Mouse (Mus musculus) bone marrow, adult 2 months (tissue): ENCODE measurements around the gene Vgll4. TPM values are rescaled to one million over a fixed set of nuclear protein-coding genes. Genes with fewer than 3 reads are reported as not detected.

Experiments used
- H3K27ac ChIP-seq: fragments of 200-500 bp; 2 replicates; pipeline ENCODE4 v1.5.1; 2012; ENCODE audit warnings: low read depth, mild to moderate bottlenecking, control low read depth, inconsistent platforms, low read length; ENCODE audit not compliant: control insufficient read depth, poor library complexity, insufficient read depth
- H3K4me1 ChIP-seq: fragments of 200-500 bp; 2 replicates; pipeline ENCODE4 v1.6.1; 2011; ENCODE audit warnings: low read length; ENCODE audit not compliant: control insufficient read depth, insufficient read depth
- H3K4me3 ChIP-seq: fragments of 200-500 bp; replicated peaks from 2 replicates; pipeline ENCODE3; 2011; ENCODE audit warnings: mild to moderate bottlenecking, low read depth, low read length, control low read depth; ENCODE audit not compliant: control insufficient read depth
- CTCF ChIP-seq: fragments of 200-500 bp; IDR thresholded peaks from 2 replicates; pipeline ENCODE4 v1.5.1; 2011; ENCODE audit warnings: low read length, control low read depth; ENCODE audit not compliant: control insufficient read depth, insufficient read depth
- POLR2A ChIP-seq: fragments of 200-500 bp; IDR thresholded peaks from 2 replicates; pipeline ENCODE4 v1.6.1; 2011; ENCODE audit warnings: low read depth, mild to moderate bottlenecking, control low read depth, low read length, borderline replicate concordance; ENCODE audit not compliant: control insufficient read depth
- WGBS: fragments of 180-500 bp; shearing (Covaris S2); methylation state at CpG from one replicate; pipeline ENCODE4 v1.1.7; 2018; 5-methylcytosine and 5-hydroxymethylcytosine counted together
- polyA plus RNA-seq: library from polyadenylated mRNA; stranded (reverse); fragments of >200 nt; gene quantifications from 2 replicates; pipeline ENCODE4 v1.2.4, GENCODE M21; 2011; ENCODE audit warnings: low replicate concordance; ENCODE audit not compliant: missing spikeins, insufficient read depth, insufficient read length

Gene Vgll4
- polyA plus RNA-seq, 1 experiment = 9.9 TPM

- no peak overlapping the region for H3K27ac ChIP-seq
- H3K4me1 ChIP-seq = peaks cover 6% of the 10 kb centered on the region
- TF ChIP-seq CTCF (no peak), POLR2A (no peak)
- no peak overlapping the region for H3K4me3 ChIP-seq
- 32% methylated on average over 7 of the region's 7 CpGs for WGBS
These were observed 129.8 kb downstream of the Vgll4 start for GRCm38 (mm10) chr6:114840012-114840411.

- WGBS = 78% methylated on average over 4 of the region's 4 CpGs
- TF ChIP-seq POLR2A = no peak
- no peak for TF ChIP-seq CTCF
- Histone ChIP-seq H3K4me1 (peaks cover 6% of the 10 kb centered on the region), H3K4me3 (no peak overlapping the region), H3K27ac (no peak overlapping the region)
These were observed 130.9 kb downstream of the Vgll4 start for GRCm38 (mm10) chr6:114838872-114839271.

DNA sequence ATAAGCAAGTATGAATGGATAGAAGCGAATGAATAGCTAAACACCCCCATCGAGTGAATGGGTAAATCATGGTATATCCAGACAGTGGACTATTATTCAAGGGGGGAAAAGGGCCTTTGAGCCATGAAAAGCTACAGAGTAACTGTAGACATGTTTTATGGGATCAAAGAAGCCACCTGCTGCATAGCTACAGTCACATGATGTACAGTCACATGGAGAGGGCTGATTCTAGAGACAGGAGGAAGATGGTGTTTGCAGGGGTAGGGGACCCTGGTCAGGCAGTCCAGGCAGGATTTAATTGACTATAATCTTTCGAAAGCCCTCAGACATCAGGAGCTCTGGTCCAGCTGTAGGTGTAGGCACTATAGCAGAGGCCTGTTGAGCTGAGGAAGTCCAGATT lies 133.4 kb downstream of the Vgll4 start:
- Histone ChIP-seq H3K4me1 (peaks cover 6% of the 10 kb centered on the region), H3K27ac (no peak overlapping the region), H3K4me3 (no peak overlapping the region)
- TF ChIP-seq POLR2A (no peak), CTCF (no peak)
- WGBS = 83% methylated on average over 3 of the region's 3 CpGs

DNA sequence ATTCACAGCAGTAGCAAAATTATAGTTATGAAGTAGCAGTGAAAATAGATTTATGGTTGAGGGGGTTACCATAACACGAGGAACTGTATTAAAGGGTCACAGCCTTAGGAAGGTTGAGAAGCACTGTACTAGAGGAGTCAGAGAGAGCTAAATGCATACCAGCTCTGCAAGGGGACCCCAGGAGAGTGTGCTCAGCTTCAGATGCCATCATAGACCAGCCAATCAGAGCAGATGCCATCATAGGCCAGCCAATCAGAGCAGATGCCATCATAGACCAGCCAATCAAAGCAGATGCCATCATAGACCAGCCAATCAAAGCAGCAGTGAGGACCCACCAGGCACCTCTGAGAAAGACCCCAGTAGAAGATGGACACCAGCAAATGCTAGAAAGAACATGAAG lies 134.0 kb downstream of the Vgll4 start:
- H3K4me1 ChIP-seq = peaks cover 6% of the 10 kb centered on the region
- no peak overlapping the region for H3K27ac ChIP-seq
- 83% methylated on average over 1 of the region's 1 CpGs for WGBS
- no peak overlapping the region for H3K4me3 ChIP-seq
- TF ChIP-seq POLR2A (no peak), CTCF (no peak)

DNA sequence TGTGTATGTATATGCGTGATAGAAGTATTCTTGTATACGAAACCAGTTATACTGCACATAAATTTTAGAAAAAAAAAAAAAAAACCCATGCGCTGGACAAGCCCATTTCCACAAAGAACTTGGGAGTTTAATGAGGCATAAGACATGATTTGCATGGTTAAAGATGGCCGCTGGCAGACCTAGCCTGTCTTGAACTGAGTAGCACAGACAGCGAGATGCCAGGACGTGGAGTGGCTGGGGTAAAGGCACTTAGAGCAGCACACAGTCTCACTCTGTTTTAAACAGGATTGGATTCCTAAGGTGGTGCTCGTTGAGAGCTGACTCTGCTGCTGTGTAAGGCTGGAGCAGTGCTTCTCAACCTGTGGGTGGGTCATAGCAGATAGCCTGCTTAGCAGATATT lies 134.4 kb downstream of the Vgll4 start:
- peaks cover 4% of the 10 kb centered on the region for H3K4me1 ChIP-seq
- H3K4me3 ChIP-seq = no peak overlapping the region
- 87% methylated on average over 7 of the region's 7 CpGs for WGBS
- no peak overlapping the region for H3K27ac ChIP-seq
- TF ChIP-seq CTCF = no peak
- no peak for TF ChIP-seq POLR2A

DNA sequence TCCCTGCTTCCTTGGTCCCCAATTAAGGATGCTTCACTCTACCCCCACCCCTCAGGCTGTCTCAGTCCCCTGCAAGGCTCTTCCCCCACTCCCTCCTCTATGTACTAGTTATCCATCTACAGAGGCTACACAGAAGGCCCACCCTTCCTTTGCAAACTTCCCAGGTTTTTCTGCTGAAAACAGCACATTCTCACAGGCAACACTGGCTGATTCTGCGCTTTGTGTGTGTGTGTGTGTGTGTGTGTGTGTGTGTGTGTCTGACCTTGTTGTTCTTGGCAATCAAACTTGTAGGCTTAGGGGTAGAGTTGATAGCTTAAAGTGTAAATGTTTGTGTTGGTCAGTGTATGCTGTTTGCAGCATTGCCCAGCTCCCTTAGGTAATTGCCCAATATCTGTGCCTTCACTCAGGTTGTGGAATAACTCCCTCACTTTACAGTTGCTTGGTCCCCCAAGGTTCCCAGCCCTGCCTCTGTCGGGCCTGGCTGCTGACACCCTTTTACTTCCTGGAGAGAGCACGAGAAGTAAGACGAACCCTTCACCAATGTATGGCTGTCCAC lies 135.9 kb downstream of the Vgll4 start:
- Histone ChIP-seq H3K4me1 (peaks cover 1% of the 10 kb centered on the region), H3K27ac (no peak overlapping the region), H3K4me3 (no peak overlapping the region)
- WGBS = 57% methylated on average over 4 of the region's 4 CpGs
- TF ChIP-seq CTCF (no peak), POLR2A (no peak)

GRCm38 (mm10) chr6:114833058-114833685 lies 136.6 kb downstream of the Vgll4 start:
- Histone ChIP-seq H3K27ac (no peak overlapping the region), H3K4me1 (no peaks in the 10 kb centered on the region), H3K4me3 (no peak overlapping the region)
- no peak for TF ChIP-seq POLR2A
- no peak for TF ChIP-seq CTCF
- WGBS = 76% methylated on average over 9 of the region's 9 CpGs

GRCm38 (mm10) chr6:114831807-114832206 lies 138.0 kb downstream of the Vgll4 start:
- H3K27ac ChIP-seq = no peak overlapping the region
- 58% methylated on average over 3 of the region's 3 CpGs for WGBS
- no peaks in the 10 kb centered on the region for H3K4me1 ChIP-seq
- H3K4me3 ChIP-seq = no peak overlapping the region
- TF ChIP-seq POLR2A (no peak), CTCF (no peak)

DNA sequence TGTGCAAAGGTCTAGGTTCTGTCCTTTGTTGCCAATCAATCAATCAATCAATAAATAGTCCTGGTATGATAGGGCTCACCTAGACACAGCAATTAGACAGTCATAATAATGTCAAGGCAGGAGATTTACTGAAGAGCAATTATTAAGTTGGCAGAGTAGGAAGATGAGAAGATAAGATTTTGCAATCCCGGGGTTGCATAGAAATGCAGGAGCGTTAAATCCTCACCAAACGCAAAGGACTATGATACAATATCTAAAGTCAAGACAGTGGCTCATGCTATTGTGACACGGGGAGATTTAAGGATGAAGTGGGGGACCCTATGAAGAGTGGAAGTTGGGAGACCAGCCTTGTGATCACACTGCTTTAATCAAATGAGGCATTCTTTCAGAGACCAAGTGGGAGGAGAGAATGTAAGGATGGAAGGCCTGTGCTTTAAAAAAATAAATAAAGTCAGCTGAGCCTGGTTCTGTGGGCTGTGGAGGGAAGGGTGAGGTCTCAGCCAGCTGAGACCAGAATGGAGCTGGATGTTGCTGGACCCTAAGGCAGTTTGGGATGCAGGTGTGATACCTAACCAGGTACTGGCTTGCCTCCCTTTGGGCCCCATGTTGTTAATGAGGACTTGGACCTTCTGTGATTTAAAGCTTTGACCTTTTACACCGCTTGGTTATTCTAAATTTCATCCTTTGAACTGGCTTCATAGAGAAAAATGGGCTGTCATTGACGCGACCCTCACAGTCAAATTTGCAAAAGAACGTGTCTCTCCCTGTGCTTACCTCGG lies 139.9 kb downstream of the Vgll4 start:
- Histone ChIP-seq H3K27ac (no peak overlapping the region), H3K4me3 (no peak overlapping the region), H3K4me1 (no peaks in the 10 kb centered on the region)
- 72% methylated on average over 9 of the region's 9 CpGs for WGBS
- TF ChIP-seq CTCF = no peak
- no peak for TF ChIP-seq POLR2A
